Mouse (Mus musculus): ENCODE measurements at regions not wholly inside any gene's neighbourhood (a gene's known extent, or its start where the extent isn't known, plus 50 kb on each side); places are given as distances from the start of the nearest gene placed in this dataset.

DNA sequence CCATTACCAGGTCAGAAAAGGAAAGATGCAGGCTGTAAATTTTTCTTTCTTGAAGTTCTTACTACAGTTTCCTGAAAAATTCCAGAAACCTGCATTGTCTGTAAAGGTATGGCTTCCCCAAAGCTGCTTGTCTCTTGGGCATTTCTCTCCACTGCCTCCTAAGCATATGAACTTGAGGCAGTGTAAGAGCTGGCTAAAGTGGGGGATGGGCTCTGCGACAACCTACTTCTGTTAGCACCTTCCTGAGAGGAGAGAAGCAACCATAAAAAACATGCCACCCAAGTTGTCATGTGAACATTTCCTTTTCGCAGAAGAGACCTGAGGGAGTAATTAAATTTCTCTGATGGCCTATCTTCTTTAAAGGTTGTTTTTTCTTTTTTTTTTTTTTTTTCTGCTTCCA lies 711.6 kb upstream of the Klhl29 start:
- TF ChIP-seq CTCF (conservative IDR thresholded peaks at IDR 0.05; ENCODE audit: insufficient read depth, insufficient read length, low read depth, low read length) (no peak), POLR2A (IDR thresholded peaks at IDR 0.05; ENCODE audit: low read depth, low read length) (no peak)
